Mouse (Mus musculus) spleen, adult 2 months (tissue): ENCODE measurements at regions not wholly inside any gene's neighbourhood (a gene's known extent, or its start where the extent isn't known, plus 50 kb on each side); places are given as distances from the start of the nearest gene placed in this dataset.

Experiments
- CTCF ChIP-seq: fragments of 200-500 bp; IDR thresholded peaks from 2 replicates; pipeline ENCODE4 v1.5.1; 2011; ENCODE audit warnings: mild to moderate bottlenecking, inconsistent platforms; ENCODE audit not compliant: insufficient read depth, insufficient read length, insufficient replicate concordance; ENCODE audit errors: extremely low read depth
- POLR2A ChIP-seq: fragments of 200-500 bp; IDR thresholded peaks from 2 replicates; pipeline ENCODE4 v1.6.1; 2011; ENCODE audit warnings: low read depth, low read length, inconsistent platforms

DNA sequence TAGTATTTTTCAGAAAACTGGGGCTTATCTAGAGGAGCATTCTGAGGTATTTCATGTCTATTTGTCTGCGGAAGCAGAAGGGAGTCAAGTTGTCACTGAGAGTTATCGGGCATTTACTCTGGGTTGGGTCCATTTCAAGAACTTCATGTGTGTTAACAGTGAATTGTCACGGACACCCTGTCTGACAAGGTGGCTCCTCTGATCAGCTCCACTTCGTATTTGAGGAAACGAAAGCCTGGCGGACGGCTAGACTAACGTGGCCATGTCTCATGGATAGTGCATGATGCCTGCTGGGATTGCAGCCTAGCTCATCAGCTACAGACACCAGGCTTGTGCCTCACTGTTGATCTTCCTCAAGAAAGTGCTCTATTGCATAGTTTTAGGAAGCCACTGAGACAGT, 200.4 kb downstream of the 4933412E24Rik start:
- no peak for TF ChIP-seq POLR2A
- no peak for TF ChIP-seq CTCF
